Mouse (Mus musculus) myocyte (in vitro differentiated cells): Measurements from ENCODE around the gene St3gal3.

Experiments
- MYOD1 ChIP-seq, 3 experiments: IDR thresholded peaks; one replicate each; pipeline ENCODE4 v1.6.1; 2011; ENCODE audit warnings: control low read depth in 2 of 3, low read depth in 2 of 3, mild to moderate bottlenecking in 2 of 3, moderate library complexity in 1 of 3; ENCODE audit not compliant: insufficient read length in 2 of 3, control insufficient read depth in 1 of 3
- POLR2A ChIP-seq: IDR thresholded peaks from one replicate; pipeline ENCODE4 v1.6.1; 2011; ENCODE audit warnings: low read depth, mild to moderate bottlenecking, control low read depth, moderate library complexity; ENCODE audit not compliant: insufficient read length
- POLR2AphosphoS2 ChIP-seq: IDR thresholded peaks from one replicate; pipeline ENCODE4 v1.6.1; 2011; ENCODE audit warnings: low read depth, control low read depth; ENCODE audit not compliant: insufficient read length
- TCF12 ChIP-seq: IDR thresholded peaks from one replicate; pipeline ENCODE4 v1.6.1; 2011; ENCODE audit warnings: mild to moderate bottlenecking, control low read depth; ENCODE audit not compliant: poor library complexity, insufficient read depth, severe bottlenecking

GRCm38 (mm10) chr4:117986766-117987165, 147.9 kb downstream of the St3gal3 start:
- TF ChIP-seq POLR2A (no peak), POLR2AphosphoS2 (no peak), MYOD1 (IDR thresholded peaks at IDR 0.05; ENCODE audit: control insufficient read depth in 1 of 3, insufficient read length in 2 of 3, low read depth in 2 of 3) (no peak), TCF12 (no peak)
